Mouse (Mus musculus): Measurements from ENCODE around the gene Arhgap19. TPM values are rescaled to one million over a fixed set of nuclear protein-coding genes. Genes with fewer than 3 reads are reported as not detected.

The Arhgap19 gene
- polyA plus RNA-seq, 1 experiment from 2014 or later = 4.8 TPM

- H3K27me3 ChIP-seq (replicated peaks) = no peaks in the 10 kb centered on the region
- no peaks in the 10 kb centered on the region for H3K36me3 ChIP-seq
- WGBS = 95% methylated on average over 10 of the region's 10 CpGs
- no peak overlapping the region for H3K9ac ChIP-seq (replicated peaks)
- no peak overlapping the region for H3K27ac ChIP-seq (replicated peaks)
- H3K4me2 ChIP-seq = no peak overlapping the region
- no peaks in the 10 kb centered on the region for H3K4me1 ChIP-seq
- H3K9me3 ChIP-seq (replicated peaks) = no peaks in the 10 kb centered on the region
- no peak for ATAC-seq (ENCODE audit: low FRiP score)
- H3K4me3 ChIP-seq (replicated peaks) = no peak overlapping the region
These were observed 10.7 kb upstream of the Arhgap19 start for GRCm38 (mm10) chr19:41812525-41812924.

DNA sequence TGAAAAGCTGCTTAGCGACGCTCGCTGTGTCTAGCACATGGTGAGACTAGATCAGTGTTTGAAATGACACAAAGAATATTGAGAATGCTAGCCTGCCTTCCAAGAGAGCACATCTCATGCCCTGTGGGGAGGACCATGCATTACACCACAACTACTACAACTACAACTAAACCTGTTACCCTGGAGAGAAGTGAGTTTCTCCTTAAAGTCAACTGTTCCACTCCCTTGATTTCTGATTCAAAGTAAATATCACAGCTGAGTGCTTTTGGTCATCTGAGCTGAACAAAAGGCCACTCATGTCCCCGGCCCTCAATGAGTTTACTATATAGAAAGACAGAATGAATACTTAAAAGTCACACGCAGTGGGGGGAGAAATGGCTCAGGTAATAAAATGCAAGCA lies 8.2 kb upstream of the Arhgap19 start:
- no peak overlapping the region for H3K27ac ChIP-seq (replicated peaks)
- no peaks in the 10 kb centered on the region for H3K36me3 ChIP-seq
- H3K4me3 ChIP-seq (replicated peaks) = no peak overlapping the region
- ATAC-seq (ENCODE audit: low FRiP score) = no peak
- H3K4me1 ChIP-seq = no peaks in the 10 kb centered on the region
- H3K9me3 ChIP-seq (replicated peaks) = no peaks in the 10 kb centered on the region
- WGBS = 87% methylated on average over 5 of the region's 5 CpGs
- H3K27me3 ChIP-seq (replicated peaks) = no peaks in the 10 kb centered on the region
- no peak overlapping the region for H3K9ac ChIP-seq (replicated peaks)
- H3K4me2 ChIP-seq = no peak overlapping the region

GRCm38 (mm10) chr19:41808104-41808634 lies 6.3 kb upstream of the Arhgap19 start:
- no peak for ATAC-seq (ENCODE audit: low FRiP score)
- no peaks in the 10 kb centered on the region for H3K4me1 ChIP-seq
- H3K4me2 ChIP-seq = no peak overlapping the region
- no peak overlapping the region for H3K27ac ChIP-seq (replicated peaks)
- H3K27me3 ChIP-seq (replicated peaks) = no peaks in the 10 kb centered on the region
- H3K9ac ChIP-seq (replicated peaks) = no peak overlapping the region
- H3K9me3 ChIP-seq (replicated peaks) = no peaks in the 10 kb centered on the region
- no peaks in the 10 kb centered on the region for H3K36me3 ChIP-seq
- no peak overlapping the region for H3K4me3 ChIP-seq (replicated peaks)
- 85% methylated on average over 8 of the region's 8 CpGs for WGBS

GRCm38 (mm10) chr19:41807497-41807896 lies 5.7 kb upstream of the Arhgap19 start:
- Histone ChIP-seq H3K4me3 (replicated peaks) (no peak overlapping the region), H3K36me3 (no peaks in the 10 kb centered on the region), H3K27me3 (replicated peaks) (no peaks in the 10 kb centered on the region), H3K4me2 (no peak overlapping the region), H3K27ac (replicated peaks) (no peak overlapping the region), H3K9ac (replicated peaks) (no peak overlapping the region), H3K9me3 (replicated peaks) (no peaks in the 10 kb centered on the region), H3K4me1 (no peaks in the 10 kb centered on the region)
- ATAC-seq (ENCODE audit: low FRiP score) = no peak
- 87% methylated on average over 9 of the region's 9 CpGs for WGBS

DNA sequence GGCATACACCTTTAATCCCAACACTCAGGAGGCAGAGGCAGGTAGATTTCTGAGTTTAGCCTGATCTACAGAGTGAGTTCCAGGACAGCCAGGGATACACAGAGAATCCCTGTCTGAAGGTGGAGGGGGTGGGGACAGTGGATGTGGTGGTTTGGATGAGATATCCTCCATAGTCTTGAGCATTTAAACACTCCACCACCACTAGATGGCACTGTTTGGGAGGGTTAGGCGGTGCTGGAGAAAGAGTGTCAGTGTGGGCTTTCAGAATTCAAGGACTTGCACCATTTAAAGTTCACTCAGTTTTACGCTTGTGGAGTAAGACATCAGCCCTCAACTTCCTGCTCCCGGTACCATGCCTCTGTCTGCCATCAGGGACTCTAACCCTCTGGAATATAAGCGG lies 4.0 kb upstream of the Arhgap19 start:
- Histone ChIP-seq H3K4me1 (peaks cover 8% of the 10 kb centered on the region), H3K36me3 (no peaks in the 10 kb centered on the region), H3K27me3 (replicated peaks) (no peaks in the 10 kb centered on the region), H3K4me2 (no peak overlapping the region), H3K27ac (replicated peaks) (no peak overlapping the region), H3K9ac (replicated peaks) (no peak overlapping the region), H3K9me3 (replicated peaks) (no peaks in the 10 kb centered on the region), H3K4me3 (replicated peaks) (no peak overlapping the region)
- WGBS = 93% methylated on average over 4 of the region's 4 CpGs
- ATAC-seq (ENCODE audit: low FRiP score) = no peak

- H3K27ac ChIP-seq (replicated peaks) = no peak overlapping the region
- H3K4me3 ChIP-seq (replicated peaks) = no peak overlapping the region
- H3K9ac ChIP-seq (replicated peaks) = no peak overlapping the region
- no peak for ATAC-seq (ENCODE audit: low FRiP score)
- H3K9me3 ChIP-seq (replicated peaks) = no peaks in the 10 kb centered on the region
- 40% methylated on average over 7 of the region's 7 CpGs for WGBS
- peaks cover 12% of the 10 kb centered on the region for H3K4me1 ChIP-seq
- no peaks in the 10 kb centered on the region for H3K36me3 ChIP-seq
- no peak overlapping the region for H3K4me2 ChIP-seq
- 0 out of 2 replicates have a peak, but pooled peaks cover 3% of the 10 kb centered on the region for H3K27me3 ChIP-seq (replicated peaks)
These were observed 1.5 kb upstream of the Arhgap19 start for GRCm38 (mm10) chr19:41803322-41803721.

GRCm38 (mm10) chr19:41800986-41801741 lies 683 bp downstream of the Arhgap19 start:
- no peaks in the 10 kb centered on the region for H3K36me3 ChIP-seq
- H3K4me3 ChIP-seq (replicated peaks) = peak overlapping the region; percentile 84
- H3K9me3 ChIP-seq (replicated peaks) = no peaks in the 10 kb centered on the region
- H3K4me2 ChIP-seq = peak overlapping the region; percentile 63
- 3% methylated on average over 26 of the region's 26 CpGs for WGBS
- peak overlapping the region; percentile 72 for H3K27ac ChIP-seq (replicated peaks)
- H3K9ac ChIP-seq (replicated peaks) = peak overlapping the region; percentile 63
- peaks cover 12% of the 10 kb centered on the region for H3K4me1 ChIP-seq
- 0 out of 2 replicates have a peak, but pooled peaks cover 3% of the 10 kb centered on the region for H3K27me3 ChIP-seq (replicated peaks)
- no peak for ATAC-seq (ENCODE audit: low FRiP score)

DNA sequence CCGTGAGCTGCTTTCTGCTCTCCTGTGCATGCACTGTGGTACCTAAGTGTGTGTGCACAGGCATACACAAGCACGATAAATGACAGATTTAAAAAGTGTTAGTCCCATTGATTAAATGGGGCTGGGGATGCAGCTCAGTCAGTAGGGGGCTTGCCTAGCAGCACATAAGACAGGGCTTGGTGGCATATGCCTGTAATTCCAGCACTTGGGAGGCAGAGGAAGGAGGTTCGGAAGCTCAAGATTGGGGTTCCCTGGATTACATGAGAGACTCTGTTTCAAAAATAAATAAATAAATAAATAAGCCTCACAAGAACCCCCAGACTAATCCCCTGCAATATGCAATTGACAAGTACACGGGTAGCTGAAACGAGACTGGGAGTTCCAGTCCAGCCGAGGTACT lies 1.4 kb downstream of the Arhgap19 start:
- 0 out of 2 replicates have a peak, but pooled peaks cover 3% of the 10 kb centered on the region for H3K27me3 ChIP-seq (replicated peaks)
- H3K4me3 ChIP-seq (replicated peaks) = peak overlapping the region; percentile 84
- no peak for ATAC-seq (ENCODE audit: low FRiP score)
- peak overlapping the region; percentile 63 for H3K4me2 ChIP-seq
- H3K4me1 ChIP-seq = peaks cover 12% of the 10 kb centered on the region
- H3K9ac ChIP-seq (replicated peaks) = no peak overlapping the region
- no peak overlapping the region for H3K27ac ChIP-seq (replicated peaks)
- 52% methylated on average over 6 of the region's 6 CpGs for WGBS
- H3K9me3 ChIP-seq (replicated peaks) = no peaks in the 10 kb centered on the region
- no peaks in the 10 kb centered on the region for H3K36me3 ChIP-seq

DNA sequence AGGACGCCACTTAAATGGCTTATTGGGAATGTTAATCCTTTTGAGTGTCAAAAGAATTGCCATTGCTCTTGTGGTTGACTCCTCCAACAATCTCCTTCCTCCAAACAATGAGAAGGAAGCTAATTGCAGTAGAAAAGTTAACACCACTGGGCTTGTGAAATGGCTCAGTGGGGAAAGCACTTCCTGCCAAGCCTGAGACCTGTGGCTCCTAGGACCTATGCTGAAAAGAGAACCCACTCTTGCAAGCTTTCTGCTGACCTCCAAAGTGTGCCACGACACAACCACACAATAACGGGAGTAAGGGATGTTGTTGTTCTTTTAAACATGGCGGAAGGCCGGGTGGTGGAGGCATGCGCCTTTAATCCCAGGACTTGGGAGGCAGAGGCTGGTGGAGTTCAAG lies 4.3 kb downstream of the Arhgap19 start:
- no peak overlapping the region for H3K4me2 ChIP-seq
- WGBS = 89% methylated on average over 6 of the region's 6 CpGs
- 0 out of 2 replicates have a peak, but pooled peaks cover 3% of the 10 kb centered on the region for H3K27me3 ChIP-seq (replicated peaks)
- peaks cover 12% of the 10 kb centered on the region for H3K4me1 ChIP-seq
- no peak for ATAC-seq (ENCODE audit: low FRiP score)
- H3K36me3 ChIP-seq = no peaks in the 10 kb centered on the region
- no peak overlapping the region for H3K27ac ChIP-seq (replicated peaks)
- no peaks in the 10 kb centered on the region for H3K9me3 ChIP-seq (replicated peaks)
- H3K9ac ChIP-seq (replicated peaks) = no peak overlapping the region
- no peak overlapping the region for H3K4me3 ChIP-seq (replicated peaks)

DNA sequence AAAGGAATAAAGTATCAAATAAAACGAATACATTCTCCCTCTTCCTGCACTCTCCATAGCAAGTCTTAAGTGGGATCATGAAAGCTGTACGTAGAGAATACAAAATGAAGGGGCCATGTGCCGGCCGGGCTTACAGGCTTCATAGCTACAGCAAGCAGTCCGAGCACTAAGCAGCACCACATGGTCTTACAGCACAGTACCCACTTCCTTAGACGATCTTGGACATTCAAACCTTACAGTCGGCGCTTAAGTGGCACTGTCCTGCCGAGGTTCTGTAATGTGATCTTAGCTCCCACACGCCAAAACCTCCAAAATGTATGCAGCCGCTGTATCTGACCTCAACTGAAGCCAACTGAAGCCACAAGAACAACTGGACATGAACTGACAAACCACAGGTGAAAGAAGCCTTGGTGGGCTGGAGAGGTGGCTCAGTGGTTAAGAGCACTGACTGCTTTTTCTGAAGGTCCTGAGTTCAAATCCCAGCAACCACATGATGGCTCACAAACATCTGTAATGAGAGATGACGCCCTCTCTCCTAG lies 5.0 kb downstream of the Arhgap19 start:
- H3K4me3 ChIP-seq (replicated peaks) = no peak overlapping the region
- no peak overlapping the region for H3K4me2 ChIP-seq
- H3K27ac ChIP-seq (replicated peaks) = no peak overlapping the region
- H3K9me3 ChIP-seq (replicated peaks) = no peaks in the 10 kb centered on the region
- H3K27me3 ChIP-seq (replicated peaks) = 0 out of 2 replicates have a peak, but pooled peaks cover 3% of the 10 kb centered on the region
- peaks cover 9% of the 10 kb centered on the region; the same call in 1 of the 2 replicates for H3K4me1 ChIP-seq
- no peaks in the 10 kb centered on the region for H3K36me3 ChIP-seq
- no peak for ATAC-seq (ENCODE audit: low FRiP score)
- WGBS = 85% methylated on average over 12 of the region's 12 CpGs
- no peak overlapping the region for H3K9ac ChIP-seq (replicated peaks)

DNA sequence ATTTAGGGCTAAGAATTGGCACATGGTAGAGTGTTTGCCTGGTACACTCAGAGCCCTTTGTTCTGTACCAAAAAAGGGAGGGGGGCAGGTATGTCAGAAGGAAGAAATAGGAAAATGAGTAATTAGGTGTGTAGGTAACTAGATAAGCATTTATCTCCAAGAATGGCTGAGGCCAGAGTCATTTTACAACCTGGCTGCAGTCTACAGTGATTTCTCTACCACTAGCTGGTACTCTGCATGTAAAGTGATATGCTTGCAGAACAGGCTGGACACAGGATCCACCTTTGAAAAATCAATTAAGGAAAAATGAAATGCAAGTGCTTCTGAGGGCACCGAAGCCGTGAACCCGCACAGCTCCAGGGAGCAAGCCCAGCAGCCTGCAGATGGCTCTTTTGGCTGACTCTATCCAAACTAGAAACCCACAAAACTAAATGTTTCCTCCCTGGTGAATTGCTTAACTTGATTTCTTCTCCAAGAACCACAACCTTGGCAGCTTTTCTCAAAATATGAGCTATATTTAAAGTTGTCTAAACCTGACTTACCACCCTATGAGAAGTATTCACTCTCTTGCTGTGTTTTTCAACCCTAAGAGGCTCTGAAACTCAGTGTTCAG lies 5.6 kb downstream of the Arhgap19 start:
- no peak overlapping the region for H3K4me2 ChIP-seq
- no peak overlapping the region for H3K4me3 ChIP-seq (replicated peaks)
- H3K27me3 ChIP-seq (replicated peaks) = 0 out of 2 replicates have a peak, but pooled peaks cover 3% of the 10 kb centered on the region
- 82% methylated on average over 3 of the region's 3 CpGs for WGBS
- no peaks in the 10 kb centered on the region for H3K9me3 ChIP-seq (replicated peaks)
- no peak overlapping the region for H3K9ac ChIP-seq (replicated peaks)
- H3K4me1 ChIP-seq = peaks cover 8% of the 10 kb centered on the region; the same call in 1 of the 2 replicates
- H3K27ac ChIP-seq (replicated peaks) = no peak overlapping the region
- no peaks in the 10 kb centered on the region for H3K36me3 ChIP-seq
- ATAC-seq (ENCODE audit: low FRiP score) = no peak

GRCm38 (mm10) chr19:41794901-41795300 lies 6.9 kb downstream of the Arhgap19 start:
- Histone ChIP-seq H3K4me3 (replicated peaks) (no peak overlapping the region), H3K9ac (replicated peaks) (no peak overlapping the region), H3K9me3 (replicated peaks) (no peaks in the 10 kb centered on the region), H3K4me1 (no peaks in the 10 kb centered on the region), H3K27me3 (replicated peaks) (no peaks in the 10 kb centered on the region), H3K4me2 (no peak overlapping the region), H3K27ac (replicated peaks) (no peak overlapping the region), H3K36me3 (no peaks in the 10 kb centered on the region)
- WGBS = 85% methylated on average over 6 of the region's 6 CpGs
- ATAC-seq (ENCODE audit: low FRiP score) = no peak
